In genomic region chr8:110629245-110630063, GRCm38 (mm10) we compare ENCODE assay signal across 8 mouse cellular contexts. TPM values are rescaled to one million over a fixed set of nuclear protein-coding genes. Genes with fewer than 3 reads are reported as not detected.
DNase-seq lines count a peak whose midpoint lies in the region; ATAC-seq and TF ChIP-seq lines count a peak whose summit lies in the region.

No protein-coding gene starts in this region.

- ATAC-seq in frontal cortex, adult (ENCODE audit: low TSS enrichment) = peak; percentile 42; the same call in 1 of the 2 replicates
- peak; percentile 54 for ATAC-seq in common myeloid progenitor, adult 5-6 weeks (replicated peaks; ENCODE audit: low read depth, poor library complexity, severe bottlenecking)
- no peak for ATAC-seq in kidney, embryonic 16.5 days (ENCODE audit: low FRiP score, low TSS enrichment)
- peak; percentile 27; the same call in 1 of the 2 replicates for ATAC-seq in lung, postnatal 0 days

- 0 out of 2 replicates have a peak overlapping the region, but pooled peaks have one; percentile 20 for H3K27ac ChIP-seq in kidney, embryonic 16.5 days (ENCODE audit: low read length)
- H3K27ac ChIP-seq in lung, postnatal 0 days (ENCODE audit: low read length) = peak overlapping the region; percentile 14; the same call in 1 of the 2 replicates

- H3K9ac ChIP-seq in kidney, embryonic 16.5 days (replicated peaks; ENCODE audit: low read length) = no peak overlapping the region
- H3K9ac ChIP-seq in lung, postnatal 0 days (replicated peaks; ENCODE audit: low read depth) = no peak overlapping the region

- H3K4me2 ChIP-seq in kidney, embryonic 16.5 days (replicated peaks; ENCODE audit: low read depth, low read length) = no peak overlapping the region
- no peak overlapping the region for H3K4me2 ChIP-seq in lung, postnatal 0 days (replicated peaks; ENCODE audit: low read depth, low read length)

- H3K9me3 ChIP-seq in kidney, embryonic 16.5 days (ENCODE audit: low read length) = no peaks in the 10 kb centered on the region
- no peaks in the 10 kb centered on the region for H3K9me3 ChIP-seq in lung, postnatal 0 days (ENCODE audit: low read length)

- H3K36me3 ChIP-seq in kidney, embryonic 16.5 days (ENCODE audit: insufficient read depth, low read length) = peaks cover 21% of the 10 kb centered on the region
- H3K36me3 ChIP-seq in lung, postnatal 0 days (ENCODE audit: insufficient read depth, low read length) = 0 out of 2 replicates have a peak, but pooled peaks cover under 1% of the 10 kb centered on the region

- no peak for DNase-seq in frontal cortex, postnatal 14 days (ENCODE audit: low spot score in 2 of 2)
- DNase-seq in 3134 (ENCODE audit: extremely low read depth, insufficient read length, low spot score) (peak; percentile 41), adipocyte (ENCODE audit: low spot score) (peak; percentile 86)
- DNase-seq in lung, postnatal 0 days (ENCODE audit: low spot score) = peak; percentile 74
- DNase-seq in spleen, postnatal 4 days (ENCODE audit: low spot score in 2 of 2) = peak; percentile 38 to 77

- H3K4me1 ChIP-seq in kidney, embryonic 16.5 days (ENCODE audit: insufficient read depth, low read length) = no peaks in the 10 kb centered on the region
- no peaks in the 10 kb centered on the region for H3K4me1 ChIP-seq in lung, postnatal 0 days (ENCODE audit: insufficient read depth, low read depth, low read length)

- no peak for TF ChIP-seq EP300 in lung, postnatal 0 days (IDR thresholded peaks at IDR 0.05)

- no peaks in the 10 kb centered on the region for H3K27me3 ChIP-seq in kidney, embryonic 16.5 days (ENCODE audit: insufficient read depth, low read length)
- no peaks in the 10 kb centered on the region for H3K27me3 ChIP-seq in lung, postnatal 0 days (replicated peaks; ENCODE audit: insufficient read depth, low read length)

- TF ChIP-seq CTCF in lung, postnatal 0 days (IDR thresholded peaks at IDR 0.05) = peak; percentile 75

- WGBS in kidney, embryonic 16.5 days = 62% methylated on average over 9 of the region's 9 CpGs
- 69% methylated on average over 9 of the region's 9 CpGs for WGBS in lung, postnatal 0 days

- no peak overlapping the region for H3K4me3 ChIP-seq in kidney, embryonic 16.5 days (ENCODE audit: low read length)
- H3K4me3 ChIP-seq in lung, postnatal 0 days (ENCODE audit: low read depth, low read length) = no peak overlapping the region

RNA-seq across cellular contexts. Expression of gene Vac14, which starts 11.1 kb away (rescaled TPM):
- 19.8 and 20.3 TPM in 2 replicates for total RNA-seq in common myeloid progenitor, adult 5-6 weeks (2017)
- polyA plus RNA-seq in kidney, embryonic 16.5 days (2015; fragmentation: Nextera tagmentation; extraction: Ambion mirVana) = 21.6 and 21.7 TPM in 2 replicates
- 10.0 and 11.1 TPM in 2 replicates for polyA plus RNA-seq in lung, postnatal 0 days (2015; fragmentation: Nextera tagmentation; extraction: Ambion mirVana)

Comparison
In these comparisons a context has a peak if more than half of its experiments do, and no peak if none do; other contexts are left out.
1. DNase-seq: peak in 3134 (single experiment), adipocyte (single experiment), lung, postnatal 0 days (single experiment) and spleen, postnatal 4 days (2 of 2); none in frontal cortex, postnatal 14 days (0 of 2).